Mouse (Mus musculus): ENCODE results near the gene Gm16223. TPM values are rescaled to one million over a fixed set of nuclear protein-coding genes. Genes with fewer than 3 reads are reported as not detected.

The Gm16223 gene
- 0.06 TPM in 1 of 2 replicates, not detected in the other for polyA plus RNA-seq (2014; fragmentation: Nextera tagmentation; extraction: Ambion mirVana)

GRCm38 (mm10) chr5:42067476-42068187 is at the start of gene Gm16223:
Gene Gm16223, plus strand, starts transcription at chr5:42067960.
- no peaks in the 10 kb centered on the region for H3K9me3 ChIP-seq (replicated peaks; ENCODE audit: control insufficient read depth, low read length)
- H3K4me2 ChIP-seq (ENCODE audit: low read length), result no peak within 1 kb of the TSS
- no peak within 1 kb of the TSS for H3K4me3 ChIP-seq (ENCODE audit: low read depth, low read length)
- no peak within 1 kb of the TSS for H3K27ac ChIP-seq (ENCODE audit: low read depth, low read length)
- H3K9ac ChIP-seq (ENCODE audit: low read length), result no peak within 1 kb of the TSS
- 30% methylated on average over 10 of the region's 10 CpGs for WGBS
- DNase-seq (ENCODE audit: low spot score) (peak; percentile 66), ATAC-seq (peak; percentile 80)
- H3K27me3 ChIP-seq (replicated peaks; ENCODE audit: control insufficient read depth, insufficient read depth, low read length), result no peaks in the 10 kb centered on the region
- H3K4me1 ChIP-seq (ENCODE audit: control insufficient read depth, insufficient read depth, low read length), result peaks cover 6% of the 10 kb centered on the region; the same call in 1 of the 2 replicates
- no peaks in the 10 kb centered on the region for H3K36me3 ChIP-seq (ENCODE audit: control insufficient read depth, insufficient read depth, low read length)

- Histone ChIP-seq H3K4me2 (ENCODE audit: low read length) (no peak overlapping the region), H3K36me3 (ENCODE audit: control insufficient read depth, insufficient read depth, low read length) (no peaks in the 10 kb centered on the region), H3K9me3 (replicated peaks; ENCODE audit: control insufficient read depth, low read length) (no peaks in the 10 kb centered on the region), H3K4me3 (ENCODE audit: low read depth, low read length) (no peak overlapping the region), H3K27ac (ENCODE audit: low read depth, low read length) (no peak overlapping the region), H3K4me1 (ENCODE audit: control insufficient read depth, insufficient read depth, low read length) (no peaks in the 10 kb centered on the region), H3K27me3 (replicated peaks; ENCODE audit: control insufficient read depth, insufficient read depth, low read length) (no peaks in the 10 kb centered on the region), H3K9ac (ENCODE audit: low read length) (no peak overlapping the region)
- ATAC-seq, result no peak
- 84% methylated on average over 3 of the region's 3 CpGs for WGBS
- DNase-seq (ENCODE audit: low spot score), result no peak
Observed at GRCm38 (mm10) chr5:42022029-42022428, 45.7 kb upstream of the Gm16223 start.

- WGBS, result 65% methylated on average over 1 of the region's 1 CpGs
- DNase-seq (ENCODE audit: low spot score) (peak; percentile 68), ATAC-seq (peak; percentile 55; the same call in 1 of the 2 replicates)
- Histone ChIP-seq H3K4me1 (ENCODE audit: control insufficient read depth, insufficient read depth, low read length) (no peaks in the 10 kb centered on the region), H3K27me3 (replicated peaks; ENCODE audit: control insufficient read depth, insufficient read depth, low read length) (no peaks in the 10 kb centered on the region), H3K4me2 (ENCODE audit: low read length) (no peak overlapping the region), H3K9me3 (replicated peaks; ENCODE audit: control insufficient read depth, low read length) (no peaks in the 10 kb centered on the region), H3K27ac (ENCODE audit: low read depth, low read length) (no peak overlapping the region), H3K9ac (ENCODE audit: low read length) (no peak overlapping the region), H3K4me3 (ENCODE audit: low read depth, low read length) (no peak overlapping the region), H3K36me3 (ENCODE audit: control insufficient read depth, insufficient read depth, low read length) (no peaks in the 10 kb centered on the region)
Observed at GRCm38 (mm10) chr5:42023521-42023920, 44.2 kb upstream of the Gm16223 start.

- Histone ChIP-seq H3K4me1 (ENCODE audit: control insufficient read depth, insufficient read depth, low read length) (no peaks in the 10 kb centered on the region), H3K27ac (ENCODE audit: low read depth, low read length) (no peak overlapping the region), H3K27me3 (replicated peaks; ENCODE audit: control insufficient read depth, insufficient read depth, low read length) (no peaks in the 10 kb centered on the region), H3K9ac (ENCODE audit: low read length) (no peak overlapping the region), H3K9me3 (replicated peaks; ENCODE audit: control insufficient read depth, low read length) (no peaks in the 10 kb centered on the region), H3K36me3 (ENCODE audit: control insufficient read depth, insufficient read depth, low read length) (no peaks in the 10 kb centered on the region), H3K4me2 (ENCODE audit: low read length) (no peak overlapping the region), H3K4me3 (ENCODE audit: low read depth, low read length) (no peak overlapping the region)
- ATAC-seq, result peak; percentile 55; the same call in 1 of the 2 replicates
- 51% methylated on average over 15 of the region's 15 CpGs for WGBS
- DNase-seq (ENCODE audit: low spot score), result peak; percentile 8
Observed at GRCm38 (mm10) chr5:42036388-42037082, 31.2 kb upstream of the Gm16223 start.

GRCm38 (mm10) chr5:42054636-42055035 is 13.1 kb upstream of the Gm16223 start:
- Histone ChIP-seq H3K27me3 (replicated peaks; ENCODE audit: control insufficient read depth, insufficient read depth, low read length) (no peaks in the 10 kb centered on the region), H3K4me2 (ENCODE audit: low read length) (no peak overlapping the region), H3K27ac (ENCODE audit: low read depth, low read length) (no peak overlapping the region), H3K9ac (ENCODE audit: low read length) (no peak overlapping the region), H3K36me3 (ENCODE audit: control insufficient read depth, insufficient read depth, low read length) (no peaks in the 10 kb centered on the region), H3K4me1 (ENCODE audit: control insufficient read depth, insufficient read depth, low read length) (no peaks in the 10 kb centered on the region), H3K4me3 (ENCODE audit: low read depth, low read length) (no peak overlapping the region), H3K9me3 (replicated peaks; ENCODE audit: control insufficient read depth, low read length) (no peaks in the 10 kb centered on the region)
- peak; percentile 49 for DNase-seq (ENCODE audit: low spot score)
- 62% methylated on average over 4 of the region's 4 CpGs for WGBS
- peak; percentile 52; the same call in 1 of the 2 replicates for ATAC-seq

- ATAC-seq, result no peak
- 89% methylated on average over 5 of the region's 5 CpGs for WGBS
- no peaks in the 10 kb centered on the region for H3K36me3 ChIP-seq (ENCODE audit: control insufficient read depth, insufficient read depth, low read length)
Observed at GRCm38 (mm10) chr5:42055151-42055550, 12.6 kb upstream of the Gm16223 start.

GRCm38 (mm10) chr5:42065090-42065489 is 2.7 kb upstream of the Gm16223 start:
- ATAC-seq (no peak), DNase-seq (ENCODE audit: low spot score) (no peak)
- H3K27ac ChIP-seq (ENCODE audit: low read depth, low read length), result no peak overlapping the region
- no peak overlapping the region for H3K4me3 ChIP-seq (ENCODE audit: low read depth, low read length)
- 83% methylated on average over 2 of the region's 2 CpGs for WGBS
- no peak overlapping the region for H3K9ac ChIP-seq (ENCODE audit: low read length)
- H3K27me3 ChIP-seq (replicated peaks; ENCODE audit: control insufficient read depth, insufficient read depth, low read length), result no peaks in the 10 kb centered on the region
- H3K4me2 ChIP-seq (ENCODE audit: low read length), result no peak overlapping the region
- no peaks in the 10 kb centered on the region for H3K36me3 ChIP-seq (ENCODE audit: control insufficient read depth, insufficient read depth, low read length)
- no peaks in the 10 kb centered on the region for H3K9me3 ChIP-seq (replicated peaks; ENCODE audit: control insufficient read depth, low read length)
- peaks cover 6% of the 10 kb centered on the region; the same call in 1 of the 2 replicates for H3K4me1 ChIP-seq (ENCODE audit: control insufficient read depth, insufficient read depth, low read length)

More at GRCm38 (mm10) chr5:42055151-42055550, 12.6 kb upstream of the Gm16223 start:
- no peak overlapping the region for H3K27ac ChIP-seq (ENCODE audit: low read depth, low read length)
- no peaks in the 10 kb centered on the region for H3K9me3 ChIP-seq (replicated peaks; ENCODE audit: control insufficient read depth, low read length)
- no peak overlapping the region for H3K9ac ChIP-seq (ENCODE audit: low read length)
- no peaks in the 10 kb centered on the region for H3K27me3 ChIP-seq (replicated peaks; ENCODE audit: control insufficient read depth, insufficient read depth, low read length)
- DNase-seq (ENCODE audit: low spot score), result no peak
- no peak overlapping the region for H3K4me3 ChIP-seq (ENCODE audit: low read depth, low read length)
- H3K4me1 ChIP-seq (ENCODE audit: control insufficient read depth, insufficient read depth, low read length), result no peaks in the 10 kb centered on the region
- H3K4me2 ChIP-seq (ENCODE audit: low read length), result no peak overlapping the region

GRCm38 (mm10) chr5:42067075-42067474 is 685 bp upstream of the Gm16223 start:
- Histone ChIP-seq H3K27ac (ENCODE audit: low read depth, low read length) (no peak overlapping the region), H3K36me3 (ENCODE audit: control insufficient read depth, insufficient read depth, low read length) (no peaks in the 10 kb centered on the region), H3K4me2 (ENCODE audit: low read length) (no peak overlapping the region), H3K4me1 (ENCODE audit: control insufficient read depth, insufficient read depth, low read length) (peaks cover 6% of the 10 kb centered on the region; the same call in 1 of the 2 replicates), H3K9me3 (replicated peaks; ENCODE audit: control insufficient read depth, low read length) (no peaks in the 10 kb centered on the region), H3K9ac (ENCODE audit: low read length) (no peak overlapping the region), H3K4me3 (ENCODE audit: low read depth, low read length) (no peak overlapping the region), H3K27me3 (replicated peaks; ENCODE audit: control insufficient read depth, insufficient read depth, low read length) (no peaks in the 10 kb centered on the region)
- DNase-seq (ENCODE audit: low spot score) (no peak), ATAC-seq (peak; percentile 38; the same call in 1 of the 2 replicates)
- 36% methylated on average over 3 of the region's 3 CpGs for whole genome bisulfite sequencing

GRCm38 (mm10) chr5:42068188-42068579 is 424 bp downstream of the Gm16223 start:
- WGBS, result 75% methylated on average over 1 of the region's 1 CpGs
- H3K27ac ChIP-seq (ENCODE audit: low read depth, low read length), result no peak overlapping the region
- peak; percentile 45 for ATAC-seq

More at GRCm38 (mm10) chr5:42068188-42068579, 424 bp downstream of the Gm16223 start:
- Histone ChIP-seq H3K4me1 (ENCODE audit: control insufficient read depth, insufficient read depth, low read length) (peaks cover 6% of the 10 kb centered on the region; the same call in 1 of the 2 replicates), H3K4me3 (ENCODE audit: low read depth, low read length) (no peak overlapping the region), H3K36me3 (ENCODE audit: control insufficient read depth, insufficient read depth, low read length) (no peaks in the 10 kb centered on the region), H3K4me2 (ENCODE audit: low read length) (no peak overlapping the region), H3K9ac (ENCODE audit: low read length) (no peak overlapping the region), H3K9me3 (replicated peaks; ENCODE audit: control insufficient read depth, low read length) (no peaks in the 10 kb centered on the region), H3K27me3 (replicated peaks; ENCODE audit: control insufficient read depth, insufficient read depth, low read length) (no peaks in the 10 kb centered on the region)
- DNase-seq (ENCODE audit: low spot score), result peak; percentile 42

Measured in forebrain, embryonic 14.5 days (tissue).